Mouse (Mus musculus): ENCODE data around the gene Utf1.

GRCm38 (mm10) chr7:139946032-139946431, 2.4 kb downstream of the Utf1 start:
- no peak for TF ChIP-seq POLR2A (IDR thresholded peaks at IDR 0.05; ENCODE audit: extremely low read depth, insufficient read depth, low read length)
- no peak for TF ChIP-seq CTCF (IDR thresholded peaks at IDR 0.05; ENCODE audit: extremely low read depth, insufficient read depth, low read length)
